Mouse (Mus musculus) left cerebral cortex, postnatal 14 days (tissue): ENCODE measurements around the gene Nexn. TPM values are rescaled to one million over a fixed set of nuclear protein-coding genes. Genes with fewer than 3 reads are reported as not detected.
"Not testable (repeated sequence)": the region's sequence is repeated elsewhere in the genome, so short reads cannot be mapped to it uniquely, and the experiment has no call there.

Experiments
- DNase-seq, 2 experiments: peaks; one replicate each; pipeline ENCODE4 v3.0.0; 2021 to 2022; ENCODE audit warnings: low spot score in 2 of 2, mixed read lengths in 1 of 2
- intact Hi-C: fragments of 180-260 bp; cut with DNase I; formaldehyde crosslinking; loops from one replicate; pipeline ENCODE4 v1.15.1; 2025
- total RNA-seq, 2 experiments: library from RNA; stranded (reverse); gene quantifications; 2 replicates each; pipeline ENCODE4 v1.2.3; 2021

Nexn gene
- total RNA-seq, 2 experiments from 2014 or later = 1.6 to 1.8 TPM

DNA sequence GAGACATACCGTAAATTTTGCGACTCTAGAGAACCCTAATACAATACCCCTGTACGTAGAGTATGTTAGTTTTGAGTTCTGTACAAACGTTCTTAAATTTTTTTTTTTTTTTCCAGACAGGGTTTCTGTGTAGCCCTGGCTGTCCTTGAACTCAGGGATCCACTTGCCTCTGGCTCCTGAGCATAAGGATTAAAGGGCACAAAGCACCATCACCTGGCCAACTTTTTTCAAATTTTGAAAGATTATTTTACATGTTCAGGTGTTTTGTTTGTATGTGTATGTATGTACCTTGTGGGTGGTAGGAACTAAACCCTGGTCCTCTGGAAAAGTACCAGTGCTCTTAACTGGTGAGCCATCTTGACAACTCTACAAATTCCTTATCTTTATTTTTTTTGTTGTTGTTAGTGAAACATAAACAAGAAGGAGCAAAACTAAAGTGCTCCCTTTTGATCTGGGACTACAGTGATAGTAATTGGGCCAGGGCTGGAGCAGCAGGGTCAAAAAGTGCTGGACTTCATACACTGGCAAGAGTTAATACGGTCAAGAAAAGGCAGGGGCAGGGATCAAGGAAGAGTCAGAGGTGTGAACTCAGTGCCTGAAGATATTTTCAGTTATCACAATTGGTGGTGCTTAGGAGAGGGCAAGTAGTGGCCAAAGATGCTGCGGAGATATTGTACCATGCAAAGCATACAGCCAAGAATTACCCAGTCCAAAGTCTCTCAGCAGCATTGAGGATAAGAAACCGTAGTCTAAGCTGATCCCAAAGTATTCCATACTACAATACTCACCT lies 57.9 kb downstream of the Nexn start:
- intact Hi-C loops = loop anchor here (2.0 kb wide), 1 partner anchor 15 kb away; no protein-coding TSS in a partner anchor
- DNase-seq = no peak

DNA sequence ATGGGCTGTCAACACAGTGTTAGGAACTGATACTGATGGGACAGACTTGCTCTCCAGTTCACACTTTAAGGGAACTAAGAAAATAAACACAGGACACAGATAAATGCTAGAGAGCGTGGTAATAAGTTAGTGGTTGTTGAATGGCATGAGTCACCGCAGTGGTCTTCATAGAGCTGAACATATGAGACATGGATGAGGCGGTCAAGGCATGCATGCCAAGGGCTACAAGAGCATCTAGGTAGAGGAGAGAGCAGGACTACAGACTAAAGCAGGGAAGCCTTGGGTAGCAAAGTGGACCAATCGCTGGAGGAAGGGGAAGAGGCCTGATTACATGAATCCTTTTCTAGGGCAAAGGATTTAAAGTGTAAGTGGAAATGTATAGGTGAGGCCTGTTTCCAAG lies 59.0 kb downstream of the Nexn start:
- DNase-seq = no peak
- intact Hi-C loops = no loop called here

DNA sequence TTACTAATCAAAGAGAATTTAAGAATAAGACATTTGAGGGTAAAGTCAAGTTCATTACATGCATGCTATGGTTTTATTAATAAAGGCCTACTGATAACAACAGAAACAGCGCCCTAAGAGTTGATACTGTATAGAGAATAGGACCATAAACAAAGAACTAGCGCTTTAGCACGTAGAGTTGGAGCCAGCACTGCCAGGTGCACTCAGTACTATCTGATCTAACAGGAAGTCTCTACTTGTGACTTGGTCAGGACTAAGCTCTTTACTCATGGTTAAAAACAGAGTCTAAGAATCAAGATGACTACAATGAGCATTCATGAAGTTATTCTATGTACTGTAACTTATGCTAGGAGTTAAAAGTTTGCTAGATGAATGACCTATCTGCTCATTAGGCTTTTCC lies 61.6 kb downstream of the Nexn start:
- DNase-seq = no peak
- intact Hi-C loops = no loop called here

DNA sequence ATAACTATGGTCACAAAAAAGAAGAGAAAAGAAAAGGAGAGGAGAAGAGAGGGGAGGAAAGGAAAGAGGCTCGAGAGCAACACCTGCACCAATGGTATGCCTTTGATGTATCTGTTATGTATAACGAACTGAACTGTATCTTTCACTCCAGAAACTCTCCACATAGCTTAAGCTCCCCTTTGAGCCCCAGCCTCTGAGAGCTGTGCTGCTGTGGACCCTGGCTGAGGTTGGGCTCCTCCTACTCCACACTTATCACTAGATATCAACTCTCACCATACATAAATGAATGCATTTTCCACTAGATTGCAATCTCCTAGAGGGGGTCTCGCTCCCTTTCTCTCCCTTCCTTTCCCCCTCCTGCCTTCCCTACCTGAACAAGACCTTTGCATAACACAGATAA lies 62.2 kb downstream of the Nexn start:
- intact Hi-C loops = no loop called here
- DNase-seq = no peak

DNA sequence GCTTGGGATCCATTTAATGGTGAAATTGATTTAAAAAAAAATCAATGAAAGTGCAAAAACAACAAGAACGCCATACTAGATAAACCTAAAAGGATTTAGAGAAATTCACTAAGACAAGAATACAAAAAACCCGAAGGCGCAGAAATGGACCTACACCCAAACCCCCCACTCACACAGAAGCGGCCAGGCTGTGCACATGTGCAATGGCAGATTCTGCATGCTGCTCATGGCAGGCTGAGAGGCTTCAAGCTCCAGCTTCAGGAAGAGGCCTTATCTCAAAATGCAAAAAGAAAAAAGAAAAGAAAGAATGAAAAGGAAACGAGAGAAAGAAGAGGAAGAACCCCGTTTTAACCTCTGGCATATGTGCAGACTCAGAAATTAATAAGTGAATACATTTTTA lies 62.7 kb downstream of the Nexn start:
- intact Hi-C loops = no loop called here
- DNase-seq = no peak

DNA sequence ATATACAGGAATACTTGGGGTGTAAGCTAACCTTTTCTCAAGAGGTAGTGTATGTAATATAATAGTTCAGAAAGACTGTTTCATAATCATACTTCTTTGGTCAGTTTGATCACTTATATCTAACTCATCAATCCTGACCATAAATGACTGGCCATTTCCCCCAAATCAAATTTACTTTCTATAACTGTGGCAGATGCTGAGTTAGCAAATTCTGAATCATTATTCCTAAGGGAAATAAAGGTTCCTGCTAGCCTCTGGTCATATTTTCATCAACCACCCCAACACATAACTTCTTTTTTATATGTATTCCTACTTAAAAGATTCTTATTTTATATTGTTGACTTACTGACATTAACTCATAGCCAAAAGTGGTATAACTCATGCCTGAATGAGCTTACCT lies 63.2 kb downstream of the Nexn start:
- intact Hi-C loops = no loop called here
- DNase-seq = no peak

DNA sequence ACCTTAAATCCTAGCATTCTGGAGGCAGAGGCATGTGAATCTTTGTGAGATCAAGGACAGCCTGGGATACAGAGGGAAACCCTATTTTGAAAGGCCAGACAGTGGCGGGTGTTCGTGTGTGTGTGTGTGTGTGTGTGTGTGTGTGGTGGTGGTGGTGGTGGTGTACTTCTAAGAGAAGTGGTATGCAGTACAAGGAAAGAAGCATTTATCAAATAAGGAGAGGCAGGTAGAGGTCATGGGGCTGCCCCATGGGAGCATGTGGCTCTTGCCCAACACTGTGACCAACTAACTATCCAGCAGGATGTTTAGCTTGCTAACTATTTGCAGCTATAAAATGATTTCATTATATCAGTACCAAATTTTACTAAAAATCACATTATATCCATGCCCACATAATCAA lies 64.5 kb downstream of the Nexn start:
- intact Hi-C loops = no loop called here
- no peak for DNase-seq

DNA sequence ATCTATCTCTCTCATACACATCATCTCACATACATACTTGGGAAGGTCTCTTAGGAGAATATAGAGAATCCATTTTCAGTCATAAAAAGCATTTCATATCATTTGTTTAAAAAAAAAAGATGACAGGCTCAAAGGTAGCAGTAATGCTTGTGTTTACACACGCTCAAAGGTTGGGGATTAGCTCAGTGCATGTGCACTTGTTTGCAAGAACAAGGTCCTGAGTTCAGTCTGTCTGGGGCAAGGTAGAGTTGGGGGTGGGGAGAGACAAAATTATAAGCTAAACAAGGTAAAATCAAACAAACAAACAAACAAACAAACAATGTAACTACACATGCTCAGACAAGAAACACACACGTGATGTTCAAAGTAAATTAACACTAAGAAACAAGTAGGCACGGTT lies 65.0 kb downstream of the Nexn start:
- DNase-seq = no peak
- intact Hi-C loops = no loop called here

DNA sequence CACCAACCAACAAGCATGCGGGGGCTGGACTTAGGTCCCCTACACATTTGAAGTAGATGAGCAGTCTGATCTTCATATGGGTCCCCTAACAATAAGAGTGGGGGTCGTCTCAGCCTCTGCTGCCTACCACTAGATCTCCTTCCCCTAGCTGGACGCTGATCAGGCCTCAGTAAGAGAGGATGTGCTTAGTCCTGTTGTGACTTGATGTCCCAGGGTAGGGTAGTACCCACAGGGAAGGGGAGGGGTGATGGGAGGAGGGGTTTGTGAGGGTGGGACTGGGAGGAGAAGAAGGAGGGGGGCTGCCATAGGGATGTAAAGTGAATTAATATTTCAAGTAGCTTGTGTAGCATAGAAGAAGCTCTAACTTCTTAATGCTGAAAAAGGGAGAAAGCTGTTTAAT lies 67.0 kb downstream of the Nexn start:
- DNase-seq = no peak
- intact Hi-C loops = no loop called here

DNA sequence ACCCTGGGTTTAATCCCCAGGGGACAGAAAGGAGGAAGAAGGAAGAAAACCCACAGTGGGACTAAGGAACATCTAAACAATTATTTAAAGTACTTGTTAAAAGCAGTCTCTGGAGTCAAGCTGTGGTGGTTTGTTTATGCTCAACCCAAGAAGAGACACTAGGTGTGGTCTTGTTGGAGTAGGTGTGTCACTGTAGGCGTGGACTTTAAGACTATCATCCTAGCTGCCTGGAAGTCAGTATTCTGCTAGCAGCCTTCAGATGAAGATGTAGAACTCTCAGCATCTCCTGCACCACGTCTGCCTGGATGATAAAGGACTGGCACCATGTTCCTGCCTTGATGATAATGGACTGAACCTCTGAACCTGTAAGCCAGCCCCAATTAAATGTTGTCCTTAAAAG lies 68.9 kb downstream of the Nexn start:
- intact Hi-C loops, DNase-seq: not testable (repeated sequence)

DNA sequence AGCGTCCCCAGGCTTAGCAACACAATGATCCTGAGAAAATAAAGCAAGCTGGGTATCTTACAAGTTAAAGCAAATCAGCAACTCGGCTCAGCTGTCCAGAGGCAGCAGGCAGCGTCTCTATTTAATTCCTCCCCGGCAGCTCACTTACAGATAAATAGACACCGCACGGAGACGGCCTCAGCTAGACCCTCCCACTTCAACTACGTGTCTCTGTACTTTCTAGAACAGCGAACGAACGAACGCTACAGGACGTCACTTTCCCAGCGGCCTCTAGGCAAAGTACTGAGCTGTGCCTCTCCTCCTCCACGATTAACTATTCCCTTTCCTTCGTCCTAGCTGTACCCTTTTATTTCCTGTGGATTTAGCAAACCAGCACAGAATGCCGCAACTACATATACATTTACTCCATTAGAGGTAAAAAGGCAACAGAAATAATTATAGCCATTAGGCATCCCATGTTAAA lies 72.5 kb downstream of the Nexn start:
- intact Hi-C loops = loop anchor here (2.0 to 5.0 kb wide), 2 partner anchors 15 to 86 kb away; no protein-coding TSS in a partner anchor
- DNase-seq = peak; percentile 91 to 96

DNA sequence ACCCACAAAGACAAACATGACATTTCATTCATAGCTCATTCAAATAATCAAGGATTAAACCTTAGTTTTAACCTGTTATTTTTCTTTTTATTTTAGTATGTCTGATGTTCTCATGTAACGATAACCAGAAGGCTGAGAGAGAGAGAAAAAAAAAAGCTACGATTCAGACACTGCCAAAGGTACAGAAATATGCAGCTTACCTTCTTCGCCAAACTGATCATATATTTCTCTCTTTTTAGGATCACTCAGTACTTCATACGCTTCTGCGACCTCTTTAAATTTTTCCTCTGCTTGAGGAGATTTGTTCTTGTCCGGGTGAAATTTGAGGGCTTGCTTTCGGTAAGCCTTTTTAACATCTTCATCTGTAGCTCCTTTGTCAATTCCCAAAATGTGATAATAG lies 73.0 kb downstream of the Nexn start:
- intact Hi-C loops = loop anchor here (2.0 to 5.0 kb wide), 2 partner anchors 16 to 86 kb away; no protein-coding TSS in a partner anchor
- no peak for DNase-seq

DNA sequence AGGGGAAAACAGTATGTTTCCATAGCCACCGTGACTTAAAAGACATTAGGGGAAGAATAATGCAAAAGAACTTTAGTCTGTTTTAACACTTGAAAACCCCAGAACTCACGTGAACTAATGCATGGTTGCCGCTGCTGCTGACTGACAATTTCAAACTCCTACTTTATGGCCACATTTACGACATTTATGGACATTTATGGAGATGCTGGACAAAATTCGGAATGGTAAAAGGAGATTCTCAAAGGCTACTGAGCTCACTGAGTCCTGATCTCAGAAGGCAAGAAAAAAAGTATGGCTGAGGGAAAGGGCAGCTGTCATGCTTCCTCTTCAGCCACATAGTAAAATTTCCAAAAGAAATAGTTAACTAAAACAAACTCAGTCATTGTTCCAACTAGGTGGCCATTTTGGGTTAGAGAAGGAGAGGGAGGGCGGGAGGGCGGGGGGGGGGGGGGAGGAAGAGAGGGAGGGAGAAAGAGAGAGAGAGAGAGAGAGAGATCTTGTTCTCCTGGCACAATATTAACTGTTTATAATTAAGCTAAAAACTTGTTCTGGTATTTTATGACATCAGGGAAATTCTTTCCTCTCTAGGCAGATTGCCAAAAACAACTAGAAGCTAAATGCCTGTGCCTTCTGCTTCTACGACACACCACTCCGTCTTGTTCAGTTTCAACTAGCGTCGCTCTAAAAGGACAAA lies 73.8 kb downstream of the Nexn start:
- intact Hi-C loops = loop anchor here (2.0 to 5.0 kb wide), 2 partner anchors 16 to 85 kb away; no protein-coding TSS in a partner anchor

DNA sequence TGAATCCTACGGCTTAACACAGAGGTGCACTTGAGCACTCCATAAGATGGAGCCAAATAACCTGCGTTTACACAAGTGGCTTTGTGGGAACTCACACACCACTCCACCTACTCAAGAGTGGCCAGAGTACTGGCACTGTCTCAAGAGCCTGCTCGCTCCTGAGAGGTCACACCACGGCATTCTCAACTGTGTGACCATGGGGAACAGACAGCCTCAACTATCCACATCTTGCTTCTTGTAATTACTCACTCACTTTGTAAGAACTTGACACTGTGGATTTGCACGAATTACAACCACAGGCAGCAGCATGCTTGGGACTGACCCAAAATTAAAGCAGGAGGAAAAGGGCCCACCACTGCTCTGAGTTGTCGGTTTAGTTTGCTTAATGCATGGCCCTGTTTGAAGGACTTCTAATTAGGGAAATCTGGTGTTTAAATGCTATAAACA lies 74.3 kb downstream of the Nexn start:
- no peak for DNase-seq
- intact Hi-C loops = loop anchor here (2.0 to 5.0 kb wide), 2 partner anchors 17 to 85 kb away; no protein-coding TSS in a partner anchor

More for the DNA sequence above, 73.8 kb downstream of the Nexn start:
- DNase-seq = peak in 1 of 2 experiments; percentile 26

DNA sequence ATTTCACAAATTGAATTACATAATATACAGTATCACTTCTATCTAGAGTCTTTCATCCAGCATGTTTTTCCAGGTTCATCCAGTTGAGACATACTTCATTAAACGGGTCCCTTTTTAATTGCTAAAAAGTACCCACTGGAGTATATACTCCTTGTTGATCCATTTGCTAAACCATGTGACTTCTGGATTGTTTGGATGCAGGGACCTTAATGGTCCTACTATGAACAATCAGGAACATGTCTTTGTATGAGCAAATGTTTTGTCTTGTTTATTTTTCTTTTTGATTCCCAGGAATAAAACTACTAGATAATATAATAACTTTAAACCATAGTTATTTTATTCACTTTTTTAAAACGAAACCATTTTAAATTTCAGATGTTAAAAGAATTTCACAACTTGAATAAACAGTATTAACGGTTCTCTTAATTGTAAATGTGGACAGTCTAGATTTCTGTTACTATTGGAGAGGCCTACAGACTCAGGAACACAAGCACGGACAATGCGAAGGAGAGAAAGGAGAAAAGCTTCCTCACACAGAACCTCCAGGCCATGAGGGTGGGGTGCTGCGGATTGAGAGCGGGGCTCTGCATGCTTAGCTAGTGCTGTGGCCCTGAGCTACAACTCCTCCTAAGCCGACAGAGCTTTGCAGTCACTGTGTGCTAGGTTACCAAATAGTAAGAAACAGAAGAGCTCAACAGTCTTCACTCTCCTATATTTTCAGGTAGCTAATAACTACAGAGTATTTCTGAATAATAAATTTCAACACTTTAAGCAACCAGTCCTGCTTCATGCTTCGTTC lies 75.3 kb downstream of the Nexn start:
- no peak for DNase-seq
- intact Hi-C loops = loop anchor here (5.0 kb wide), 1 partner anchor 84 kb away; no protein-coding TSS in a partner anchor

DNA sequence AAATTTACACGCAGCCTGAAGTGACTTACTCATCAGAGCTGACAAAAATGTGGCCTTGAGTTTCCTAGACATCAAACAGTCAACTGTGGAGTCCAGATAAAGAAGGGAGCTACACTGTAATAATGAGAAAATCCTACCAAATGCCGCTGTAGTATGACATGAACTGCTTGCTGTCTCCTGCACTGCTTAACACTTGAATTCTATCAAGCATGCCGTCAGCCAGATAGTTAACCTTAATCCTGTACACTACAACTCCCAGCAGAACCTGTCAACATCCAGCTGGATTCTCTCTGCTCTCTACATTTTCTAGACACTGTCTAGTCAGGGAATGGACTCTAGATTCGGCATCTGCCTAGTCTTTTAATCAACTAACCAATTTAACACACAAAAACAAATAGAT lies 76.8 kb downstream of the Nexn start:
- intact Hi-C loops = no loop called here
- no peak for DNase-seq
